In genomic region chr2:170343819-170344317, GRCm38 (mm10) we compare ENCODE assay signal across 7 mouse cellular contexts.
A peak's percentile ranks its signal among the peaks of the same experiment; 100 is the strongest.
DNase-seq lines count a peak whose midpoint lies in the region; ATAC-seq lines count a peak whose summit lies in the region.

No protein-coding gene starts in this region.

- no peaks in the 10 kb centered on the region for H3K27me3 ChIP-seq in hindbrain, embryonic 10.5 days (ENCODE audit: insufficient read depth, poor library complexity, severe bottlenecking)
- H3K27me3 ChIP-seq in lung, embryonic 16.5 days (ENCODE audit: control insufficient read depth, insufficient read depth, low read depth, low read length): no peaks in the 10 kb centered on the region

- H3K4me2 ChIP-seq in lung, embryonic 16.5 days (ENCODE audit: low read depth, low read length): no peak overlapping the region

- H3K4me3 ChIP-seq in hindbrain, embryonic 10.5 days: no peak overlapping the region
- no peak overlapping the region for H3K4me3 ChIP-seq in lung, embryonic 16.5 days (ENCODE audit: low read length)

- 0 out of 2 replicates have a peak overlapping the region, but pooled peaks have one; percentile 11 for H3K9ac ChIP-seq in lung, embryonic 16.5 days (ENCODE audit: low read length)

- H3K27ac ChIP-seq in hindbrain, embryonic 10.5 days: peak overlapping the region; percentile 86
- H3K27ac ChIP-seq in lung, embryonic 16.5 days (ENCODE audit: low read length): peak overlapping the region; percentile 60

- DNase-seq in right cerebral cortex, postnatal 10 days (ENCODE audit: low spot score in 2 of 2): peak; percentile 38
- DNase-seq in right cerebral cortex, postnatal 25 days: no peak
- peak; percentile 15 for DNase-seq in hindbrain, embryonic 10.5 days (ENCODE audit: low spot score)
- DNase-seq in yolk sac, embryonic 10.5 days (ENCODE audit: low spot score): peak; percentile 41
- no peak for DNase-seq in cerebellum, postnatal 25 days
- no peak for DNase-seq in left cerebral cortex, postnatal 10 days (ENCODE audit: extremely low spot score in 1 of 2, low spot score in 2 of 2)

- intact Hi-C loops in left cerebral cortex, postnatal 10 days (cut with DNase I): no loop called here

- H3K4me1 ChIP-seq in hindbrain, embryonic 10.5 days (replicated peaks): peaks cover 36% of the 10 kb centered on the region
- H3K4me1 ChIP-seq in lung, embryonic 16.5 days (replicated peaks; ENCODE audit: control insufficient read depth, insufficient read depth, low read length): peaks cover 42% of the 10 kb centered on the region

- H3K9me3 ChIP-seq in hindbrain, embryonic 10.5 days: no peaks in the 10 kb centered on the region
- no peaks in the 10 kb centered on the region for H3K9me3 ChIP-seq in lung, embryonic 16.5 days (ENCODE audit: control insufficient read depth, low read length)

- no peaks in the 10 kb centered on the region for H3K36me3 ChIP-seq in hindbrain, embryonic 10.5 days
- no peaks in the 10 kb centered on the region for H3K36me3 ChIP-seq in lung, embryonic 16.5 days (ENCODE audit: control insufficient read depth, insufficient read depth, low read length)

- WGBS in hindbrain, embryonic 10.5 days: 50% methylated on average over 10 of the region's 10 CpGs
- 25% methylated on average over 10 of the region's 10 CpGs for WGBS in lung, embryonic 16.5 days

- ATAC-seq in lung, embryonic 16.5 days (ENCODE audit: low read depth): peak; percentile 37; the same call in 1 of the 2 replicates

Comparison
In these comparisons a context has a peak if more than half of its experiments do, and no peak if none do; other contexts are left out.
1. DNase-seq: peak in right cerebral cortex, postnatal 10 days (2 of 2), hindbrain, embryonic 10.5 days (single experiment) and yolk sac, embryonic 10.5 days (single experiment); none in right cerebral cortex, postnatal 25 days (single experiment), cerebellum, postnatal 25 days (0 of 2) and left cerebral cortex, postnatal 10 days (0 of 2).